Mouse (Mus musculus): Measurements from ENCODE around the gene Serinc3. TPM values are rescaled to one million over a fixed set of nuclear protein-coding genes. Genes with fewer than 3 reads are reported as not detected.
"Not testable (repeated sequence)": the region's sequence is repeated elsewhere in the genome, so short reads cannot be mapped to it uniquely, and the experiment has no call there.

The Serinc3 gene
- 31.2 and 33.5 TPM in 2 replicates for polyA plus RNA-seq (2015; fragmentation: Nextera tagmentation; extraction: Ambion mirVana)

DNA sequence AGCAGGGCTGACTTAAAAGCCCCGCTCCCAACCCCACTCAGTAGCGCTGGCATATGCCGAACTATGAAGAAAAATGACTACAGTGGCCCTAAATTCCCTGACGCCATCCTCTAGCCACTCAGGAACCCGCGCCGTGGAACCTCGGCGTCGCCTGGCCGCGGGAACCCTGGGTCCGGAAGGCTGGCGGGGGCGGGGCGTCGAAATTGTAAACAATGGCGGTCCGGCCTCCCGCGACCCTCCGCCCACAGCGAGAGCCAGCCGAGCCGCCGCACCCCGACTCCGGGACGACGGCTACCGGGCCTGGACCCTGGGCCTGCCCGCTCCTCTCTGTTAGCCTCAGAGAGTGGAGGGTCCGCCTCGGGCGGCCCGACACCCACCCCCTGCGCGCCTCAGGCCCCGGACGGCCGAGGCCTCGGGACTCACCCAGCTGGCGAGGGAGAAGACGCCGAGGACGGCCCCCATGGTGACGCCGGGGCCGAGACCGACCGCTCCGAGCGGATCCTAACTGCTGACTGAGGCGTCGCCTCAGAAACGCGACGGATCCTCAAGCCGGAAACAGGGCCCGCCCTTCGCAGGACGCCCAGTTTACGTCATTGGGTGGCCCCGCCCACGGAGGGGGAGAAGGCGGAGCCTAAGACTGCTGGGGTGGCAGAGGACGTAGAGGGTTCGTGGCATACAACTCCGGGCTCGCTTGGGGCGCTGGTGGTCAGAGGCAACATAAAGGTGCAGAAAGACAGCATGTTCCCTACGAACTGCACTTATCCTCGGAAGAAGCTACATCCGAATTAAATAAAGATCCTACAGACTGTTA is at the start of gene Serinc3:
TSS of gene Serinc3 (minus strand) at position 557 of the 811 bp plus-strand sequence.
- H3K36me3 ChIP-seq = no peaks in the 10 kb centered on the region
- peak within 1 kb of the TSS; percentile 89 for H3K9ac ChIP-seq
- H3K27me3 ChIP-seq = no peaks in the 10 kb centered on the region
- H3K4me1 ChIP-seq (replicated peaks) = peaks cover 28% of the 10 kb centered on the region
- ATAC-seq (ENCODE audit: low FRiP score, low read depth) = peak; percentile 98
- peak within 1 kb of the TSS; percentile 61 for H3K4me2 ChIP-seq
- H3K4me3 ChIP-seq = peak within 1 kb of the TSS; percentile 86
- WGBS = under 1% methylated on average over 74 of the region's 74 CpGs
- H3K9me3 ChIP-seq = no peaks in the 10 kb centered on the region
- H3K27ac ChIP-seq (replicated peaks) = peak within 1 kb of the TSS; percentile 97

DNA sequence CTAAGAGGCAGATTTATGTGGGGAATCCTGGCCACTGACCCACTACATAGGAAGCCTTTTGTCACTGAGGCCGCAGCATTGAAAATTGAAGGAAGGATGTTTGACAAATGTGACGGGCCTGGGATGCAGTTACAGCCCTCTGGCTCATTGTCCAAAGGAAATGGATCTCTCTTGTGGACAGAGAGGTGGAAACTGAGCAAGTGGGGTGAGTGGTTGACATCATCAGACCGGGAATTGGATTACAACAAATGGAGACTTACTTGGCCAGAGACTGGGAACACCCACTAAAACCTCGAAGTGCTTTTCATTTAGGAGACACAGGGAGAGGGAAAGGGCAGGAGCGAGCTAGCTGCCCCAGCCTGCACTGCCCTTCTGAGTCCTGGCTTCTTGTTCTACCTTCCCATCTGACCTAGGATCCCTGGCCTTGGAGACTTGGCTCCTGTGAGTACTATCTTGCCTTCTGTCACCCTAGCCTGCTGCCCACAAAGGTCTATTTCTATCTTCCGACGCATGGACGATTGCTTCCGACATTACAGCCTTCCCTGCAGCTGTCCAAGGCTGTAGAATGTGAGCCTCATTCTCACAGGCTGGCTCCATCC is 48.9 kb upstream of the Serinc3 start:
- H3K4me1 ChIP-seq (replicated peaks) = peaks cover 16% of the 10 kb centered on the region
- H3K9ac ChIP-seq = no peak overlapping the region
- H3K4me2 ChIP-seq = no peak overlapping the region

DNA sequence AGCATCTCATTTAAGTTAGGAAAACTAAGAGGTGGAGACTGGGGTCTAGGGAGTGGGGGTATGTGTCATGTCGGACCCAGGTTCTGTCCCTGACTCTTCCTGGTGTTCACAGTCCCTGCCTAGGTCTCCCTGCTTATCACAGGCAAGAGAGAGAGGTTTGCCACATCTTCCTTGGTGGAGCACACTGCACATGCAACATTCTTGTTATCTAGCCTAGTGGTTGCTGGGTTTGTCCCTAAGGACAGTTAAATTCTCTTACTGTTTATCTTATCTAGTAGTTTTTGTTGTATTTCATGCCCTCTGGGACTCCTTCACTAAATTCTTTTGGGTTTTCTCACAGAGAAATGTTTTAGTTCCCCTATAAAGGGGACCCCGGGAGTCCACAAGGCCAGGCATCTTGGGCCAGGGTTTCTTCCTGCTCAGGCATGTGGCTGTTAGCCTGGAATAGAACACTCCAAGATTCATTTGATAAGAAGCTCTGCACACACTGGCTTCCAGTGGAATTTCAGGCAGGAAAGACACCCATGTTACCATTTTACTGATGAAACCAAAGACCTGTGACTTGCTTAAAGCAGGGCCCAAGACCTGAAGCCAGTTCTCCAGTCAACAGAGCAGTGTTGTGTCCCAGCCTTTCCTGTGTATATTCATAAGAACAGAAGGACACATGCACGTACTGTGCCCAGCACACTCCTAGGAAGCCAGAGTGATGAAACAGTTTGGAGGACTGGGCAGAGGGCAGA is 48.1 kb upstream of the Serinc3 start:
- H3K4me1 ChIP-seq (replicated peaks) = peaks cover 16% of the 10 kb centered on the region
- no peaks in the 10 kb centered on the region for H3K27me3 ChIP-seq
- H3K9ac ChIP-seq = no peak overlapping the region
- H3K4me3 ChIP-seq = no peak overlapping the region
- WGBS = 74% methylated on average over 3 of the region's 3 CpGs
- no peak for ATAC-seq (ENCODE audit: low FRiP score, low read depth)
- H3K36me3 ChIP-seq = no peaks in the 10 kb centered on the region
- H3K27ac ChIP-seq (replicated peaks) = no peak overlapping the region
- no peaks in the 10 kb centered on the region for H3K9me3 ChIP-seq
- no peak overlapping the region for H3K4me2 ChIP-seq

More for the DNA sequence above, 48.9 kb upstream of the Serinc3 start:
- Histone ChIP-seq H3K27me3 (no peaks in the 10 kb centered on the region), H3K4me3 (no peak overlapping the region), H3K27ac (replicated peaks) (no peak overlapping the region), H3K9me3 (no peaks in the 10 kb centered on the region), H3K36me3 (no peaks in the 10 kb centered on the region)
- WGBS = 62% methylated on average over 9 of the region's 9 CpGs
- no peak for ATAC-seq (ENCODE audit: low FRiP score, low read depth)

DNA sequence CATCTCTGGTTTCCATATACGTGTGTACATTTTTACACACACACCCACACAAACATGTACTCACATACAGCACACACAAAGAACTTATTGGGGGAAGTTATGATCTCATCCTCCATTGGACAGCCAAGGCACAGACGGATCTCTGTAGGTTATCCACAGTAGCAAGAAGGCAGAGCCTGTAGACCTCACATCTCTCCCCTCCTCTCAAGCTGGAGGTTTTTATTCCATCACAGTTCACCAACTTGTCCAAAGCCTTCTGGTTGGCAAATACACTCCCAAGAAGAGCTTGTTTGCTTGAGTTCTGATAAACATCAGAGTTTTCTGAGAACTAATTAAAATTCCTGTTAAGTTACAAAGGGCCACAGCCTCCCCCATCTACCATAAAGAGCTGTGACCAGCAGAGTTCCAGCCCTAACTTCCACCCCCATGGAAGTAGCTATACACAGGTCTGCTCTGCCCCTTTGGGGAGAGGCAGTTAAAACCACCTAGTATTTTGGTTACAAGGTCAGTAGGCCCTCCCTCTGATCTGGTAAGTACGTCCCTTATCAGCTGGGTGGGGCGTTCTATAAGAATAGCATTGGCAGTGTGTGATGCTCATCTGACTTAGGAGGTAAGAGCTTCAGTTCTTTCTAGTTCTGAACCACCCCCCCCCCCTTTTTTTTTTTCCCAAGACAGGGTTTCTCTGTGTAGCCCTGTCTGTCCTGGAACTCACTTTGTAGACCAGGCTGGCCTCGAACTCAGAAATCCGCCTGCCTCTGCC is 47.1 kb upstream of the Serinc3 start:
- H3K9me3 ChIP-seq = no peaks in the 10 kb centered on the region
- no peak overlapping the region for H3K27ac ChIP-seq (replicated peaks)
- ATAC-seq (ENCODE audit: low FRiP score, low read depth) = no peak
- no peak overlapping the region for H3K4me2 ChIP-seq
- H3K4me3 ChIP-seq = no peak overlapping the region
- 95% methylated on average over 6 of the region's 6 CpGs for WGBS
- H3K4me1 ChIP-seq (replicated peaks) = peaks cover 16% of the 10 kb centered on the region
- no peak overlapping the region for H3K9ac ChIP-seq
- no peaks in the 10 kb centered on the region for H3K27me3 ChIP-seq
- no peaks in the 10 kb centered on the region for H3K36me3 ChIP-seq

DNA sequence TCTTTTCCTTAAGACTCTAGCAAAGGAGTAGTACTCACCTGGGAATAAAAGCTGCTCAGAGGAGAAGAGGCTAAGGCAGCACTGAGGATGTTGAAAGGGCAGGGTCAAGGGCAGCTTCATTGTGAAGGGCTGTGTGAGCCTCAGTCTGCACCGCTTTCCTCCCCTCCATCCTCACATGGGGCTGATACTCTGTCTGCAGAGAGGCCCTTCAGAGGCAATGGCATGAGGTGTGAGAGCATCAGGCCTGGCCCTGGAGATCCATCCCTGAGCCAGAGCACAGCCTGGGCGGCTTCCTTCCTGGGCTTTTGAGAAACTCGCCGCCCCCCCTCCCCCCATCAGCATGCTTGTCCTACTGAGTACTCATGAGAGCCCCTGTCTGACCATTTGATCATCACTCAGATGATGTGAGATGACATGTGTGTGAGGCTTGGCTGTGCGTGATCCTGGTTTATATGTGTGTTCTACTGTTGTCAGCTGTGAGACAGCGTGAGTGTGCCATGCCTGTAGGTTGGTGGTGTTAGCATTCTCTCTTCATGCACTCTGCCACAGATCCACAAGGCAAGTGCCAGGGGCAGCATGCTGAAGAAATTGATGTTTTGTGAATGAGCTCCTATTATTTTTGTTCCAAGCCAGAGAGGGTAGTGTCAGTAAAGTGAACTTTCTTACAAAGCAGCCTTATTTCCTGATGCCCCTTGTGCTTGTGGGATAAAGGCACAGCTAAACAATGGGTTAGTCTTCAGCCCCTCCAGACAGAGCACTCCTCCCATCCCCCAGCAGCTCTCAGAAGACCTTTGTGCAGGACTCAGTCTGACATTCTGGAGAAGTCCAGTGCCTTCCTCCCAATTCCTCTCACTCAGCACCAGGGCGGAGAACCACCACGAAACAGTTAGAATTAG is 45.7 kb upstream of the Serinc3 start:
- no peaks in the 10 kb centered on the region for H3K27me3 ChIP-seq
- no peaks in the 10 kb centered on the region for H3K36me3 ChIP-seq
- no peak overlapping the region for H3K4me3 ChIP-seq
- no peaks in the 10 kb centered on the region for H3K9me3 ChIP-seq
- H3K4me2 ChIP-seq = no peak overlapping the region
- H3K9ac ChIP-seq = no peak overlapping the region
- 0 out of 2 replicates have a peak overlapping the region, but pooled peaks have one; percentile 44 for H3K27ac ChIP-seq (replicated peaks)
- no peak; the same call in 1 of the 2 replicates for ATAC-seq (ENCODE audit: low FRiP score, low read depth)
- H3K4me1 ChIP-seq (replicated peaks) = peaks cover 16% of the 10 kb centered on the region
- 54% methylated on average over 8 of the region's 8 CpGs for WGBS

DNA sequence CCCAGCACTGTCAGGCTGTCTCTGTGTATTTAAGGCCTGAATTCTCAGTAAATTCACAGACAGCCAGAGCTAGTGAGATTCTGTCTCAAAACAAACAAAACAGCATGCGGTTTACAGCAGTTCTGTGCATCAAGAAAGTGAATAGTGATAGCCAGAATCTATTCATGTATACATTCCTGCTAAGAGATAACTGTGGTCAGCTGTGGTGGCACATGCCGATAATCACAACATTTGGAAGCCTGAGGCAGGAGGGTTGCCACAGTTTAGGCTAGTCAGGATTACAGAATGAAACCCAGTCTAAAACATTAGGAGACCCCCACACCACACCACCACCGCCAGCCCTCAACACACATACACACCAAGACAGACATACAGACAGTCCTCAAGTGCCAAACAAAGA is 44.8 kb upstream of the Serinc3 start:
- H3K9ac ChIP-seq = no peak overlapping the region

DNA sequence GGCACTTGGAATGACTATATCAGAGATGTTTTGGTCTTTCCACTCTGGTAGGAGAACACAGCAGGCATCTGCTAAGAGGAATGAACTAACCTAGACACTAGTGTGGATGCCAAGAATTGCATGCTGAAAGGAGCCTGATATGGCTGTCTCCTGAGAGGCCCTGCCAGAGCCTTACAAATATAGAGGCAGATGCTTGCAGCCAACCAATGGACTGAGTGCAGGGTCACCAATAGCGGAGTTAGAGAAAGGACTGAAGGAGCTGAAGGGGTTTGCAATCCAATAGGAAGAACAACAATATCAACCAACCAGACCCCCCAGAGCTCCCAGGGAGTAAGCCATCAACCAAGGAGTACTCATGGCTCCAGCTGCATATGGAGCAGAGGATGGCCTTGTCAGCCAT is 43.4 kb upstream of the Serinc3 start:
- not testable (repeated sequence) for H3K27me3 ChIP-seq; H3K4me2 ChIP-seq; ATAC-seq (ENCODE audit: low FRiP score, low read depth); H3K9me3 ChIP-seq; H3K27ac ChIP-seq (replicated peaks); H3K36me3 ChIP-seq; H3K9ac ChIP-seq; H3K4me3 ChIP-seq
- peaks cover 11% of the 10 kb centered on the region for H3K4me1 ChIP-seq (replicated peaks)
- 93% methylated on average over 1 of the region's 1 CpGs for WGBS

More for the DNA sequence above, 44.8 kb upstream of the Serinc3 start:
- Histone ChIP-seq H3K4me3 (no peak overlapping the region), H3K4me2 (no peak overlapping the region), H3K9me3 (no peaks in the 10 kb centered on the region), H3K36me3 (no peaks in the 10 kb centered on the region), H3K4me1 (replicated peaks) (peaks cover 16% of the 10 kb centered on the region), H3K27ac (replicated peaks) (peak overlapping the region; percentile 9; the same call in 1 of the 2 replicates), H3K27me3 (no peaks in the 10 kb centered on the region)
- no peak for ATAC-seq (ENCODE audit: low FRiP score, low read depth)
- 81% methylated on average over 3 of the region's 3 CpGs for WGBS

DNA sequence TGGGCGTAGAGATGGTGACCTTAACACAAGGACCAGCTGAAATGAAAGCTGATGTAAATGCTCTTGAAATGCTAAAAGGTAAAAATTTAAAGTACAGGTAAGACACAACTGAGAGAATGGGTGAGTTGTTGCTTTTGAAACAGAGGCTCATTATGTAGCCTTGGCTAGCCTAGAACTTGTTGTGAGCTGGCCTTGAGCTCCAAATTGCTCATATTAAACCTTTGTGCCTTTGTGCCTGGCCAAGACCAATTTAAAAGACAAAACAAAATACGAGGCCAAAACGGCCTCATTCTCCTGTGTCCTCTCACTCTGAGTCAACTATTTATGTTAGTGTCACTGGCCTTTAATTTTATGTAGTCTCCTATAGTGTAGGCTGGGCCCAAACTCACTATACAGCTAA is 42.0 kb upstream of the Serinc3 start:
- Histone ChIP-seq H3K27me3 (no peaks in the 10 kb centered on the region), H3K4me3 (no peak overlapping the region), H3K4me1 (replicated peaks) (peaks cover 8% of the 10 kb centered on the region), H3K9ac (no peak overlapping the region), H3K27ac (replicated peaks) (no peak overlapping the region), H3K36me3 (no peaks in the 10 kb centered on the region), H3K4me2 (no peak overlapping the region), H3K9me3 (no peaks in the 10 kb centered on the region)
- no peak for ATAC-seq (ENCODE audit: low FRiP score, low read depth)
- 80% methylated on average over 3 of the region's 3 CpGs for WGBS

DNA sequence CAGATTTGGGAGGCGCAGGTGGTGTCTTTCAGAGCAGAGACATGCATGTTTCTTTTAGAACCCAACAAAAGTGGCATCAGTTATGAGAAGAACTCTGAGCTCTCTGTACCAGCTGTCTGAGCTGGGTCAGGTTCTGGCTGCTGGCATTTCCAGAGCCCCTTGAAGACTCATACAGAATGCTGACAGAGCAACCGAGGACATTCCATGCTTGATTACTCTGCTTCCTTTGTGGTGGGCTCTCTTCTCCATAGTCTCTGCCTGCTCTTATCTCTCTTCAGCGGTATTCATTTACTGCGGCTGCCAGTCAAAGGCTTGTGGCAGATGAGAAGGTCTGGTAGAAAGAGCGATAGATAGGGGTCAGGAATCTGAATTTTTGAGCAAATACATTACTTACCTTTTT is 41.3 kb upstream of the Serinc3 start:
- ATAC-seq (ENCODE audit: low FRiP score, low read depth) = no peak
- Histone ChIP-seq H3K27ac (replicated peaks) (no peak overlapping the region), H3K36me3 (no peaks in the 10 kb centered on the region), H3K9me3 (no peaks in the 10 kb centered on the region), H3K27me3 (no peaks in the 10 kb centered on the region), H3K4me2 (no peak overlapping the region), H3K9ac (no peak overlapping the region), H3K4me3 (no peak overlapping the region), H3K4me1 (replicated peaks) (peaks cover 8% of the 10 kb centered on the region)
- WGBS = 78% methylated on average over 5 of the region's 5 CpGs

DNA sequence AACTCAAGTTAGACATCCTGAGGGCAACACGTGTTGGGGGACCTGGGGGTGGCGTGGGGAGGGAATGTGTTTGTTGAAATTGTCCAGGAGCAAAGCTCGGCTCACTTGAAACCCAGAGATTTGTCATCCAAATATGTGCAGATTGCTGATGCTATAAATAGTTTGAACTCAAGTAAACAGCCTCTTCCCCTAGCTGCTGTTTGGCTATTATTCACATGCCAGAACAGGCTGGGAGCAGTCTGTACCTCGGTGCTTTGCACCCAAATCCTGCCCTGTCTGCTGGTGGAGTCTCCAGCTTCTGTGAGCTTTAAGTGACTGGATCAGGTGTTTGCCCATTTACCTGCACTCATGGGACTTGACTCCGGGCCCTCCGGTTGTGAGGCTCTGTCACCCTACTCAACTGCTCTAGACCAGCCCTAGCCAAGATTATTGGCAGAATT is 40.9 kb upstream of the Serinc3 start:
- Histone ChIP-seq H3K9me3 (no peaks in the 10 kb centered on the region), H3K27me3 (no peaks in the 10 kb centered on the region), H3K36me3 (no peaks in the 10 kb centered on the region), H3K9ac (no peak overlapping the region), H3K27ac (replicated peaks) (peak overlapping the region; percentile 28; the same call in 1 of the 2 replicates), H3K4me3 (no peak overlapping the region), H3K4me2 (no peak overlapping the region), H3K4me1 (replicated peaks) (peaks cover 5% of the 10 kb centered on the region)
- ATAC-seq (ENCODE audit: low FRiP score, low read depth) = no peak
- WGBS = 74% methylated on average over 6 of the region's 6 CpGs

DNA sequence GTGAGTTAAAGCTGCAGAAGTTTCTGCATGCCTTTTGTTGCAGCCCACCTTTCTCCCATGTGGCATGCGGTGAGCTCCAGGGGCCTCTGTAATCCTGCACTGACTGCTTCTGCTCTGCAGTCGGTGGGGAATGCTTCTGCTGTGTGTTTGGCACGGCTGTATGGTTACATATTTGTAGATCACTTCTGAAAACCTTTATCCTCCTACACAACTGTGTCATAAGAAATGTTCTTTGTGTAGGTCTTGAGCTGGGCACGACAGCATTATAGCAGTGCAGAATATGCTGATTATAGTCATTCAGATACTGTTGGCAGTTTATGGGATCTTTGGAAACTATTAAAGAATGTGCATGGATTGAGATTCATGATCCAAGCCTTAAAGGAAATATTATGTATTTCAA is 40.4 kb upstream of the Serinc3 start:
- ATAC-seq (ENCODE audit: low FRiP score, low read depth) = no peak
- H3K9ac ChIP-seq = no peak overlapping the region
- WGBS = 69% methylated on average over 4 of the region's 4 CpGs
- no peaks in the 10 kb centered on the region for H3K9me3 ChIP-seq
- no peaks in the 10 kb centered on the region for H3K36me3 ChIP-seq
- H3K4me2 ChIP-seq = no peak overlapping the region
- H3K27ac ChIP-seq (replicated peaks) = peak overlapping the region; percentile 28; the same call in 1 of the 2 replicates
- peaks cover 1% of the 10 kb centered on the region for H3K4me1 ChIP-seq (replicated peaks)
- H3K27me3 ChIP-seq = no peaks in the 10 kb centered on the region
- no peak overlapping the region for H3K4me3 ChIP-seq

Data from hindbrain, embryonic 15.5 days (tissue).